Mouse (Mus musculus): ENCODE data around the gene Camkk2.

DNA sequence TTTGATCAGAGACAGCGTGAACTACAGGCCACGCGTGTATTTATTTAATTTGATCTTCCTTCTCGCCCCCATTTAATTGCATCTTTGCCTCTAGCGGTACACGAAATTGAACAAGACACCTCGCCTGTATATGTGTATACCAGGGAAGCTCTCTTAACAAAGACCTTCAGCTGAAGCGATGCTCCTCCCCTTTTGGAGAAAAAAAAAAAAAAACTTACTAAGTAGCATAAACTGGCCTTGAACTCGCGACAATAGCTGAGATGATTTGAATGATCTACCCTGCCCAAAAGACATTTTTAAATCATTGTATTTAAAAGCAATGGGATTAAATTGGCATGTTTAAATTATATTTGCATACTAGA, 42.3 kb upstream of the Camkk2 start:
- TF ChIP-seq EP300 (IDR thresholded peaks at IDR 0.05; ENCODE audit: insufficient read depth, low read depth, low read length) (no peak), CTCF (IDR thresholded peaks at IDR 0.05; ENCODE audit: low read depth, low read length) (no peak)
